Mouse (Mus musculus): Measurements from ENCODE around the gene Gnb5. TPM values are rescaled to one million over a fixed set of nuclear protein-coding genes. Genes with fewer than 3 reads are reported as not detected.

Gene Gnb5
- total RNA-seq, 2 experiments from 2014 or later: 21.9 to 24.9 TPM

GRCm38 (mm10) chr9:75304286-75304685, 1.8 kb upstream of the Gnb5 start:
- no peak for DNase-seq

- DNase-seq: no peak
Measured at GRCm38 (mm10) chr9:75307015-75307414, 927 bp downstream of the Gnb5 start.

- no peak for DNase-seq
Measured at GRCm38 (mm10) chr9:75308621-75309020, 2.5 kb downstream of the Gnb5 start.

GRCm38 (mm10) chr9:75312008-75312407, 5.9 kb downstream of the Gnb5 start:
- peak; percentile 53 to 91 for DNase-seq

GRCm38 (mm10) chr9:75313138-75313831, 7.2 kb downstream of the Gnb5 start:
- no peak for DNase-seq

GRCm38 (mm10) chr9:75313832-75314516, 7.9 kb downstream of the Gnb5 start:
- peak; percentile 85 to 88 for DNase-seq

GRCm38 (mm10) chr9:75314517-75315105, 8.5 kb downstream of the Gnb5 start:
- DNase-seq: peak in 1 of 2 experiments; percentile 26

- DNase-seq: no peak
Measured at GRCm38 (mm10) chr9:75315238-75315637, 9.2 kb downstream of the Gnb5 start.

GRCm38 (mm10) chr9:75316771-75317170, 10.7 kb downstream of the Gnb5 start:
- no peak for DNase-seq

GRCm38 (mm10) chr9:75318196-75318595, 12.1 kb downstream of the Gnb5 start:
- DNase-seq: no peak

GRCm38 (mm10) chr9:75319365-75319764, 13.3 kb downstream of the Gnb5 start:
- DNase-seq: no peak

GRCm38 (mm10) chr9:75322099-75322885, 16.2 kb downstream of the Gnb5 start:
- DNase-seq: no peak

GRCm38 (mm10) chr9:75328047-75328446, 22.0 kb downstream of the Gnb5 start:
- no peak for DNase-seq

- DNase-seq: no peak
Measured at GRCm38 (mm10) chr9:75330821-75331220, 24.7 kb downstream of the Gnb5 start.

- DNase-seq: no peak
Measured at GRCm38 (mm10) chr9:75334440-75334839, 28.4 kb downstream of the Gnb5 start.

- no peak for DNase-seq
Measured at GRCm38 (mm10) chr9:75338016-75338415, 31.9 kb downstream of the Gnb5 start.

- DNase-seq: no peak
Measured at GRCm38 (mm10) chr9:75342433-75342832, 36.3 kb downstream of the Gnb5 start.

GRCm38 (mm10) chr9:75347458-75347857, 41.4 kb downstream of the Gnb5 start, which contains the start of gene Bcl2l10:
Gene Bcl2l10 (plus strand): TSS chr9:75347758.
- no peak for DNase-seq

- DNase-seq: peak in 1 of 2 experiments; percentile 5
Measured at GRCm38 (mm10) chr9:75348066-75348465, 42.0 kb downstream of the Gnb5 start.

GRCm38 (mm10) chr9:75348641-75349040, 42.6 kb downstream of the Gnb5 start:
- DNase-seq: peak in 1 of 2 experiments; percentile 7

GRCm38 (mm10) chr9:75353094-75353493, 47.0 kb downstream of the Gnb5 start:
- DNase-seq: no peak

- DNase-seq: no peak
Measured at GRCm38 (mm10) chr9:75355783-75356182, 49.7 kb downstream of the Gnb5 start.

Measured in heart, adult 18-20 months (tissue).